In the genomic region with DNA sequence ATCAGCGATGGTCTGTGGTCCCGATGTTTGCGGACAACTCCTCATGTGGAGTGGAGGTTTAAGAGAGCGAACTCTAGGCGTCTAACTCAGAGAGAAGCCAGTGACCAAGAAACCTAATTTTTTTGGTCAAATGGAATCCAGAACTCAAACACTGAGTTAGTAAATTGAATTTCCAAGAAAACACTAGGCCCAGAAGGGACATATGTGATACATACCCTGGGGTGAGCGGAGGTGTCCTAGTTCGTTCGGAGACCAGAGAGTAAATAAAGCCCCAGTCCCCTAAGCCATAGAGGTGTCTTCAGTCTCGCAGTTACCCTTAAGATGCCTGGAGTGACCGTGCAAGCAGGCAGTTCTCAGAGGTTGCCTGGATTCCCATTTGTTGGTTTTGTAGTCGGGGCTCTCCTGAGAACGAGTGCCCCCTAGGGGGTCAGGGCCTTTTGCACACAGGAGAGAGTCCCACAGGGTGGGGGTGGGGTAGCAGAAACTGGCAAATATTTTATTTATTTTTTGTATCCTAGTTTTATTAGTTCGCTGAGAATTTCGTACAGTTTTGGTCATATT, we compare ENCODE assay signal across 8 mouse cellular contexts. TPM values are rescaled to one million over a fixed set of nuclear protein-coding genes. Genes with fewer than 3 reads are reported as not detected.
A peak's percentile ranks its signal among the peaks of the same experiment; 100 is the strongest.
DNase-seq lines count a peak whose midpoint lies in the region; ATAC-seq and TF ChIP-seq lines count a peak whose summit lies in the region.

No protein-coding gene starts in this region.

- H3K4me2 ChIP-seq in hindbrain, embryonic 12.5 days (replicated peaks) = peak overlapping the region; percentile 98
- H3K4me2 ChIP-seq in liver, embryonic 15.5 days = peak overlapping the region; percentile 83
- peak overlapping the region; percentile 93 for H3K4me2 ChIP-seq in neural tube, embryonic 14.5 days (ENCODE audit: low read depth, low read length)

- no peaks in the 10 kb centered on the region for H3K9me3 ChIP-seq in hindbrain, embryonic 12.5 days (replicated peaks)
- no peaks in the 10 kb centered on the region for H3K9me3 ChIP-seq in liver, embryonic 15.5 days (replicated peaks)
- H3K9me3 ChIP-seq in neural tube, embryonic 14.5 days (ENCODE audit: control insufficient read depth, low read length) = no peaks in the 10 kb centered on the region

- no peaks in the 10 kb centered on the region for H3K36me3 ChIP-seq in hindbrain, embryonic 12.5 days
- no peaks in the 10 kb centered on the region for H3K36me3 ChIP-seq in liver, embryonic 15.5 days (replicated peaks)
- H3K36me3 ChIP-seq in neural tube, embryonic 14.5 days (ENCODE audit: control insufficient read depth, insufficient read depth, low read length) = no peaks in the 10 kb centered on the region

- H3K27ac ChIP-seq in hindbrain, embryonic 12.5 days = no peak overlapping the region
- H3K27ac ChIP-seq in liver, embryonic 15.5 days (replicated peaks) = no peak overlapping the region
- no peak overlapping the region for H3K27ac ChIP-seq in neural tube, embryonic 14.5 days (ENCODE audit: low read depth, low read length)
- no peak overlapping the region for H3K27ac ChIP-seq in left cerebral cortex, adult 2 months

- peak overlapping the region; percentile 35; the same call in 1 of the 2 replicates for H3K9ac ChIP-seq in hindbrain, embryonic 12.5 days
- H3K9ac ChIP-seq in liver, embryonic 15.5 days = no peak overlapping the region
- H3K9ac ChIP-seq in neural tube, embryonic 14.5 days (replicated peaks; ENCODE audit: low read depth, low read length) = no peak overlapping the region

- H3K27me3 ChIP-seq in hindbrain, embryonic 12.5 days = peaks cover 29% of the 10 kb centered on the region
- H3K27me3 ChIP-seq in liver, embryonic 15.5 days = peaks cover 50% of the 10 kb centered on the region
- peaks cover 9% of the 10 kb centered on the region; the same call in 1 of the 2 replicates for H3K27me3 ChIP-seq in neural tube, embryonic 14.5 days (ENCODE audit: control insufficient read depth, insufficient read depth, low read length)

- WGBS in hindbrain, embryonic 12.5 days = 3% methylated on average over 14 of the region's 14 CpGs
- 7% methylated on average over 14 of the region's 14 CpGs for WGBS in liver, embryonic 15.5 days (ENCODE audit: insufficient replicate concordance)
- 6% methylated on average over 14 of the region's 14 CpGs for WGBS in neural tube, embryonic 14.5 days

- H3K4me1 ChIP-seq in hindbrain, embryonic 12.5 days = peaks cover 23% of the 10 kb centered on the region
- peaks cover 23% of the 10 kb centered on the region for H3K4me1 ChIP-seq in liver, embryonic 15.5 days (replicated peaks)
- peaks cover 7% of the 10 kb centered on the region; the same call in 1 of the 2 replicates for H3K4me1 ChIP-seq in neural tube, embryonic 14.5 days (ENCODE audit: control insufficient read depth, insufficient read depth, low read length)

- ATAC-seq in hindbrain, embryonic 12.5 days (ENCODE audit: low FRiP score) = no peak
- ATAC-seq in liver, embryonic 15.5 days (ENCODE audit: insufficient read depth) = no peak
- ATAC-seq in neural tube, embryonic 14.5 days (ENCODE audit: low read depth) = no peak
- no peak for ATAC-seq in erythroid progenitor cell, adult 5-6 weeks (replicated peaks; ENCODE audit: low FRiP score, poor library complexity, severe bottlenecking)

- peak; percentile 78 for DNase-seq in B cell, adult 2 months
- DNase-seq in brain, embryonic 14.5 days (ENCODE audit: low read depth) = peak; percentile 43
- DNase-seq in left cerebral cortex, adult 2 months (ENCODE audit: extremely low spot score in 1 of 2, low spot score in 2 of 2) = no peak
- no peak for DNase-seq in layer of hippocampus, postnatal 25 days (ENCODE audit: extremely low spot score in 1 of 2, low spot score in 1 of 2)

- TF ChIP-seq POLR2A in brain, embryonic 14.5 days (IDR thresholded peaks at IDR 0.05; ENCODE audit: borderline replicate concordance, extremely low read depth, insufficient read depth, insufficient read length, poor library complexity, severe bottlenecking) = no peak

- H3K4me3 ChIP-seq in hindbrain, embryonic 12.5 days = peak overlapping the region; percentile 53
- peak overlapping the region; percentile 55 for H3K4me3 ChIP-seq in liver, embryonic 15.5 days (replicated peaks)
- H3K4me3 ChIP-seq in neural tube, embryonic 14.5 days (ENCODE audit: low read depth, low read length) = no peak overlapping the region
- no peak overlapping the region for H3K4me3 ChIP-seq in left cerebral cortex, adult 2 months

- TF ChIP-seq CTCF in brain, embryonic 14.5 days (IDR thresholded peaks at IDR 0.05; ENCODE audit: borderline replicate concordance, extremely low read depth, insufficient read depth, insufficient read length) = peak; percentile 21; the same call in 1 of the 2 replicates
- TF ChIP-seq CTCF in left cerebral cortex, adult 2 months (IDR thresholded peaks at IDR 0.05) = no peak; the same call in none of the 2 replicates

- intact Hi-C loops in left cerebral cortex, adult 2 months (cut with DNase I) = loop anchor here (5.0 kb wide), 1 partner anchor 43 kb away; the partner anchor contains the start of gene H2-Eb1

RNA-seq across cellular contexts. Expression of gene H2-Ab1, which starts 6.4 kb away (rescaled TPM):
- polyA plus RNA-seq in brain, embryonic 14.5 days (2012; rRNA removed) = 1.4 and 1.7 TPM in 2 replicates
- polyA plus RNA-seq in hindbrain, embryonic 12.5 days (2016; fragmentation: Nextera tagmentation; extraction: Ambion mirVana) = 1.5 and 1.7 TPM in 2 replicates
- polyA plus RNA-seq in liver, embryonic 15.5 days (2015; fragmentation: Nextera tagmentation; extraction: Ambion mirVana) = 6.6 and 9.3 TPM in 2 replicates
- polyA plus RNA-seq in neural tube, embryonic 14.5 days (2014; fragmentation: Nextera tagmentation; extraction: Ambion mirVana) = 1.1 and 1.7 TPM in 2 replicates
- 1 to 10 TPM; 1.3 to 3.1 TPM for total RNA-seq in left cerebral cortex, adult 2 months (2021)
- total RNA-seq in layer of hippocampus, postnatal 25 days (2021) = 1 to 10 TPM; 1.0 to 1.7 TPM
- total RNA-seq in erythroid progenitor cell, adult 5-6 weeks (2015; ENCODE audit: low replicate concordance) = 31.9 and 96.6 TPM in 2 replicates
- total RNA-seq in erythroid progenitor cell, adult 5-6 weeks (2017; ENCODE audit: low replicate concordance) = 43.0 and 50.2 TPM in 2 replicates

RNA-seq across cellular contexts. Expression of gene H2-Aa, which starts 23.7 kb away (rescaled TPM):
- 0.50 and 0.51 TPM in 2 replicates for polyA plus RNA-seq in brain, embryonic 14.5 days (2012; rRNA removed)
- polyA plus RNA-seq in hindbrain, embryonic 12.5 days (2016; fragmentation: Nextera tagmentation; extraction: Ambion mirVana) = 0.19 TPM in 1 of 2 replicates, not detected in the other
- 2.6 and 2.8 TPM in 2 replicates for polyA plus RNA-seq in liver, embryonic 15.5 days (2015; fragmentation: Nextera tagmentation; extraction: Ambion mirVana)
- polyA plus RNA-seq in neural tube, embryonic 14.5 days (2014; fragmentation: Nextera tagmentation; extraction: Ambion mirVana) = 0.24 TPM in 1 of 2 replicates, not detected in the other
- total RNA-seq in left cerebral cortex, adult 2 months (2021) = 1 to 10 TPM; 1.0 to 3.1 TPM
- 1 to 10 TPM; 1.1 to 1.3 TPM for total RNA-seq in layer of hippocampus, postnatal 25 days (2021)
- 84.7 and 90.8 TPM in 2 replicates for total RNA-seq in erythroid progenitor cell, adult 5-6 weeks (2015; ENCODE audit: low replicate concordance)
- total RNA-seq in erythroid progenitor cell, adult 5-6 weeks (2017; ENCODE audit: low replicate concordance) = 26.8 and 27.5 TPM in 2 replicates

RNA-seq across cellular contexts. Expression of gene H2-Ob, which starts 25.2 kb away (rescaled TPM):
- polyA plus RNA-seq in brain, embryonic 14.5 days (2012; rRNA removed) = 0.04 and 0.11 TPM in 2 replicates
- not detected in 2 replicates for polyA plus RNA-seq in hindbrain, embryonic 12.5 days (2016; fragmentation: Nextera tagmentation; extraction: Ambion mirVana)
- polyA plus RNA-seq in liver, embryonic 15.5 days (2015; fragmentation: Nextera tagmentation; extraction: Ambion mirVana) = 0.31 and 0.51 TPM in 2 replicates
- not detected in 2 replicates for polyA plus RNA-seq in neural tube, embryonic 14.5 days (2014; fragmentation: Nextera tagmentation; extraction: Ambion mirVana)
- total RNA-seq in left cerebral cortex, adult 2 months (2021) = under 1 TPM; 0.16 to 0.18 TPM
- under 1 TPM; 0.25 to 0.47 TPM for total RNA-seq in layer of hippocampus, postnatal 25 days (2021)
- 10.1 and 21.4 TPM in 2 replicates for total RNA-seq in erythroid progenitor cell, adult 5-6 weeks (2015; ENCODE audit: low replicate concordance)
- total RNA-seq in erythroid progenitor cell, adult 5-6 weeks (2017; ENCODE audit: low replicate concordance) = 8.0 and 14.1 TPM in 2 replicates

RNA-seq across cellular contexts. Expression of gene H2-Eb1, which starts 41.8 kb away (rescaled TPM):
- polyA plus RNA-seq in brain, embryonic 14.5 days (2012; rRNA removed) = 0.93 and 1.6 TPM in 2 replicates
- polyA plus RNA-seq in hindbrain, embryonic 12.5 days (2016; fragmentation: Nextera tagmentation; extraction: Ambion mirVana) = 1.5 and 1.7 TPM in 2 replicates
- 1.7 and 1.8 TPM in 2 replicates for polyA plus RNA-seq in liver, embryonic 15.5 days (2015; fragmentation: Nextera tagmentation; extraction: Ambion mirVana)
- polyA plus RNA-seq in neural tube, embryonic 14.5 days (2014; fragmentation: Nextera tagmentation; extraction: Ambion mirVana) = 3.5 and 4.0 TPM in 2 replicates
- total RNA-seq in left cerebral cortex, adult 2 months (2021) = 1 to 10 TPM; 1.1 to 2.1 TPM
- total RNA-seq in layer of hippocampus, postnatal 25 days (2021) = 1 to 10 TPM; 1.0 to 1.6 TPM
- 7.2 and 8.4 TPM in 2 replicates for total RNA-seq in erythroid progenitor cell, adult 5-6 weeks (2015; ENCODE audit: low replicate concordance)
- 28.5 and 80.5 TPM in 2 replicates for total RNA-seq in erythroid progenitor cell, adult 5-6 weeks (2017; ENCODE audit: low replicate concordance)

Comparison
In these comparisons a context has a peak if more than half of its experiments do, and no peak if none do; other contexts are left out.
1. DNase-seq: peak in B cell, adult 2 months (2 of 2) and brain, embryonic 14.5 days (single experiment); none in left cerebral cortex, adult 2 months (0 of 2) and layer of hippocampus, postnatal 25 days (0 of 2).
2. H3K4me3 ChIP-seq: peak in hindbrain, embryonic 12.5 days (single experiment) and liver, embryonic 15.5 days (single experiment); none in neural tube, embryonic 14.5 days (single experiment) and left cerebral cortex, adult 2 months (single experiment).
3. Peak in every context shown above with its lines, with median percentiles within 50 percentile points of each other: H3K4me2 ChIP-seq.